Mouse (Mus musculus): ENCODE measurements around the gene Atg7. TPM values are rescaled to one million over a fixed set of nuclear protein-coding genes. Genes with fewer than 3 reads are reported as not detected.

Gene Atg7
- total and polyA plus RNA-seq, 3 experiments, result 11.1 to 15.7 (median 14.8) TPM

DNA sequence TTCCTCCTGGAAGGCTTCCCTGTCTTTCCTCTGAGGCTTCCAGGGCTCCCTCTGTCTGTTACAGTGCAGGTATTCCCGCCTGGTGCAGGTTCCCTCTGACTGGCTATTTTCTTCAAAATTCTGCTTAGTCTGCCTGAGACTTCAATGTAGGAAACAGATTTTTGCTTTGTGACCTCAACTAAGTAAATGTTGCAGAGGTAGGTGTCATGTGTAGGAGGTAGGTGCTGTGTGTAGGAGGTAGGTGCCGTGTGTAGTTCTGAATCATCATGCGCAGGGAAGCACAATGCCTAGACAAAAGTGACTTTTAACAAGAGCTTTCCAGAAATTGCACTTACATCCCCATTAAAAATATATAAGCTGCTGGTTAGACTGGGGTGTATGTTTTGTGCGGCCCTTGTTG, 128.6 kb downstream of the Atg7 start:
- dilution Hi-C loops (cut with MboI; ENCODE audit: extremely low pct_ligation_motif_present, extremely low pct_unique_long_range_greater_than_20kb, low sequenced_read_pairs), result no loop called here
- Histone ChIP-seq H3K4me2 (ENCODE audit: insufficient read depth, low read depth, poor library complexity, severe bottlenecking) (no peak overlapping the region), H3K36me3 (replicated peaks in 1 of 2; ENCODE audit: control insufficient read depth in 1 of 2, insufficient read depth in 1 of 2, low read length in 1 of 2) (peaks cover 0 to 2% of the 10 kb centered on the region in 2 experiments), H3K79me2 (replicated peaks; ENCODE audit: control insufficient read depth, extremely low read depth, insufficient read depth, poor library complexity, severe bottlenecking) (no peaks in the 10 kb centered on the region), H3K27ac (ENCODE audit: insufficient read depth, low read depth) (no peak overlapping the region), H3K4me1 (ENCODE audit: control insufficient read depth in 1 of 2, insufficient read depth in 2 of 2) (peaks cover 6 to 39% of the 10 kb centered on the region in 2 experiments), H3K9me3 (replicated peaks; ENCODE audit: low read length) (no peaks in the 10 kb centered on the region), H3K4me3 (replicated peaks in 1 of 3; ENCODE audit: low read depth in 2 of 3, low read length in 2 of 3, poor library complexity in 1 of 3) (no peak overlapping the region), H3K27me3 (replicated peaks) (no peaks in the 10 kb centered on the region), H3K9ac (ENCODE audit: insufficient read depth, low read depth) (no peak overlapping the region)
- in situ Hi-C loops (cut with MboI; ENCODE audit: low pct_ligation_motif_present, low pct_unique_long_range_greater_than_20kb, low sequenced_read_pairs), result no loop called here
- no peak for DNase-seq (ENCODE audit: extremely low read depth)
- TF ChIP-seq MEF2A (IDR thresholded peaks at IDR 0.05; ENCODE audit: borderline replicate concordance, low read depth, low read length), result no peak
- no peak for TF ChIP-seq ETS1 (conservative IDR thresholded peaks at IDR 0.05; ENCODE audit: low read depth, low read length)
- no peak for TF ChIP-seq TCF12 (IDR thresholded peaks at IDR 0.05; ENCODE audit: low read depth, low read length)
- TF ChIP-seq BHLHE40 (IDR thresholded peaks at IDR 0.05; ENCODE audit: low read depth, low read length), result no peak
- TF ChIP-seq MYC (IDR thresholded peaks at IDR 0.05; ENCODE audit: low read depth, low read length), result no peak
- TF ChIP-seq EP300 (IDR thresholded peaks at IDR 0.05; ENCODE audit: low read length), result no peak
- no peak for TF ChIP-seq USF1 (IDR thresholded peaks at IDR 0.05; ENCODE audit: low read depth, low read length)
- no peak for TF ChIP-seq E2F4 (IDR thresholded peaks at IDR 0.05; ENCODE audit: insufficient replicate concordance, low read depth, low read length)

DNA sequence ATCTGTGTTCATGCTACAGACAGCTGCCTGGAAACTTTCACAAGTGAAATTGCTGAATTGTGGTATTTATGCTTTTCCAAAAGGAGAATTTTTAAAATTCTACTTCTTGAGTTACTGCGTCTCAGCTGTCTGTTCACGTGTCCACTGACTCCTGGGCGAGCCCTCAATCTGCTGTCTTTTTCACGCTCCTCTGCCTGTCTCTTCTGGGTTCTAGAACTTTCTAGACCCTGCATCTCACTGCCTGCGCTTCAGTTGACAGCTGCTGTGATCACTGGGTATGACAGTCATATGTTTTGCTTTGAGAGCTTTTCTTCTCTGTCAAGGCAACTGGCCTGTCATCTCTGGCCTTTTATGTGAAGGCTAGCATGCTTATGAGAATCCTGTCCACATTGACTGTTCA, 132.3 kb downstream of the Atg7 start:
- no peaks in the 10 kb centered on the region for H3K36me3 ChIP-seq (replicated peaks in 1 of 2; ENCODE audit: control insufficient read depth in 1 of 2, insufficient read depth in 1 of 2, low read length in 1 of 2)
- H3K4me2 ChIP-seq (ENCODE audit: insufficient read depth, low read depth, poor library complexity, severe bottlenecking), result no peak overlapping the region
- no peak overlapping the region for H3K27ac ChIP-seq (ENCODE audit: insufficient read depth, low read depth)
- no peak for DNase-seq (ENCODE audit: extremely low read depth)
- no peak overlapping the region for H3K9ac ChIP-seq (ENCODE audit: insufficient read depth, low read depth)
- peaks cover 2% of the 10 kb centered on the region for H3K9me3 ChIP-seq (replicated peaks; ENCODE audit: low read length)
- H3K4me3 ChIP-seq (replicated peaks in 1 of 3; ENCODE audit: low read depth in 2 of 3, low read length in 2 of 3, poor library complexity in 1 of 3), result no peak overlapping the region
- in situ Hi-C loops (cut with MboI; ENCODE audit: low pct_ligation_motif_present, low pct_unique_long_range_greater_than_20kb, low sequenced_read_pairs), result no loop called here
- TF ChIP-seq E2F4 (IDR thresholded peaks at IDR 0.05; ENCODE audit: insufficient replicate concordance, low read depth, low read length) (no peak), SMC3 (IDR thresholded peaks at IDR 0.05; ENCODE audit: low read depth, low read length) (no peak), USF1 (IDR thresholded peaks at IDR 0.05; ENCODE audit: low read depth, low read length) (no peak), MEF2A (IDR thresholded peaks at IDR 0.05; ENCODE audit: borderline replicate concordance, low read depth, low read length) (no peak), TCF12 (IDR thresholded peaks at IDR 0.05; ENCODE audit: low read depth, low read length) (no peak), NRF1 (IDR thresholded peaks at IDR 0.05; ENCODE audit: low read depth, low read length) (no peak), CHD1 (IDR thresholded peaks at IDR 0.05; ENCODE audit: low read depth, low read length) (no peak), TBP (conservative IDR thresholded peaks at IDR 0.05; ENCODE audit: low read depth, low read length) (no peak), MAX (IDR thresholded peaks at IDR 0.05; ENCODE audit: low read length) (no peak), CHD2 (IDR thresholded peaks at IDR 0.05; ENCODE audit: low read length) (no peak), POLR2A (IDR thresholded peaks at IDR 0.05; ENCODE audit: low read depth, low read length) (no peak), RAD21 (IDR thresholded peaks at IDR 0.05; ENCODE audit: low read depth, low read length) (no peak), ZC3H11A (IDR thresholded peaks at IDR 0.05; ENCODE audit: low read depth, low read length) (no peak), ELF1 (IDR thresholded peaks at IDR 0.05; ENCODE audit: low read depth, low read length) (no peak), CTCF (conservative IDR thresholded peaks at IDR 0.05 in 1 of 2, IDR thresholded peaks at IDR 0.05 in 1 of 2; ENCODE audit: low read depth in 2 of 2, low read length in 2 of 2) (no peak), ZMIZ1 (IDR thresholded peaks at IDR 0.05; ENCODE audit: low read depth, low read length) (no peak), ZKSCAN1 (IDR thresholded peaks at IDR 0.05; ENCODE audit: borderline replicate concordance, low read depth, low read length) (no peak), JUN (IDR thresholded peaks at IDR 0.05; ENCODE audit: insufficient read depth, low read depth, low read length) (no peak), UBTF (IDR thresholded peaks at IDR 0.05; ENCODE audit: low read depth, low read length) (no peak)
- H3K4me1 ChIP-seq (ENCODE audit: control insufficient read depth in 1 of 2, insufficient read depth in 2 of 2), result peaks cover 11 to 62% of the 10 kb centered on the region in 2 experiments
- dilution Hi-C loops (cut with MboI; ENCODE audit: extremely low pct_ligation_motif_present, extremely low pct_unique_long_range_greater_than_20kb, low sequenced_read_pairs), result no loop called here
- no peaks in the 10 kb centered on the region for H3K27me3 ChIP-seq (replicated peaks)
- H3K79me2 ChIP-seq (replicated peaks; ENCODE audit: control insufficient read depth, extremely low read depth, insufficient read depth, poor library complexity, severe bottlenecking), result no peaks in the 10 kb centered on the region
